Mouse (Mus musculus) megakaryocyte, embryonic 14.5 days (primary cell): ENCODE results near the gene Gpx2.

Experiments used
- FLI1 ChIP-seq: IDR thresholded peaks from 2 replicates; pipeline ENCODE4 v1.6.1; 2012; ENCODE audit warnings: low read length, inconsistent platforms, mixed read lengths
- GATA1 ChIP-seq: IDR thresholded peaks from 3 replicates; pipeline ENCODE4 v1.6.1; 2012; ENCODE audit warnings: mixed read lengths, low read length, inconsistent platforms, borderline replicate concordance

GRCm38 (mm10) chr12:76765354-76765851 lies 30.0 kb downstream of the Gpx2 start, which contains the start of the genes Churc1 and Fntb:
- no peak for TF ChIP-seq GATA1
- TF ChIP-seq FLI1, result no peak
